In genomic region chr4:130352588-130352987, GRCm38 (mm10) we compare ENCODE assay signal across 18 mouse cellular contexts. TPM values are rescaled to one million over a fixed set of nuclear protein-coding genes. Genes with fewer than 3 reads are reported as not detected.
"Had no signal": no experiment of that assay in that cellular context is flagged by ENCODE, and none has a peak within 500 bp of the region (broad histone marks: within the 10 kb centered on the region; RNA-seq: fewer than 3 reads in every experiment).

No protein-coding gene starts in this region.

- H3K9ac ChIP-seq: hindbrain, embryonic 14.5 days; kidney, embryonic 15.5 days; limb, embryonic 15.5 days; liver, embryonic 12.5 days; lung, embryonic 14.5 days; neural tube, embryonic 13.5 days had no signal

- H3K27ac ChIP-seq: hindbrain, embryonic 14.5 days; kidney, embryonic 15.5 days; left cerebral cortex, adult 2 months; limb, embryonic 15.5 days; liver, embryonic 12.5 days; midbrain, embryonic 10.5 days; neural tube, embryonic 13.5 days had no signal

- H3K4me3 ChIP-seq: kidney, embryonic 15.5 days; left cerebral cortex, adult 2 months; limb, embryonic 15.5 days; liver, embryonic 12.5 days; midbrain, embryonic 10.5 days; neural tube, embryonic 13.5 days had no signal

- H3K27me3 ChIP-seq: kidney, embryonic 15.5 days; limb, embryonic 15.5 days; liver, embryonic 12.5 days; neural tube, embryonic 13.5 days had no signal

- H3K9me3 ChIP-seq: kidney, embryonic 15.5 days; limb, embryonic 15.5 days; neural tube, embryonic 13.5 days had no signal

- H3K4me2 ChIP-seq: hindbrain, embryonic 14.5 days; kidney, embryonic 15.5 days; limb, embryonic 15.5 days; liver, embryonic 12.5 days; lung, embryonic 14.5 days; neural tube, embryonic 13.5 days had no signal

- ATAC-seq: liver, embryonic 12.5 days had no signal

- DNase-seq: lung, embryonic 14.5 days; lung, postnatal 10 days; lung, postnatal 4 days; midbrain, embryonic 14.5 days; retina, postnatal 1 day; right cerebral cortex, postnatal 14 days; thymus, postnatal 36 days had no signal

- H3K4me1 ChIP-seq: kidney, embryonic 15.5 days; limb, embryonic 15.5 days; midbrain, embryonic 10.5 days; neural tube, embryonic 13.5 days had no signal

RNA-seq across cellular contexts. Expression of gene Gm10570, which starts 44.1 kb away (rescaled TPM):
- polyA plus RNA-seq: hindbrain, embryonic 14.5 days; limb, embryonic 11.5 days; limb, embryonic 15.5 days; liver, embryonic 12.5 days; liver, embryonic 16.5 days; lung, embryonic 14.5 days; midbrain, embryonic 10.5 days; midbrain, embryonic 14.5 days; testis, adult 2 months; thymus, postnatal 0 days had no signal
